Mouse (Mus musculus) CH12.LX (cell line): ENCODE data around the gene Neurl1b. TPM values are rescaled to one million over a fixed set of nuclear protein-coding genes. Genes with fewer than 3 reads are reported as not detected.

ENCODE experiments used
- DNase-seq: peaks from one replicate; pipeline ENCODE4 v3.0.0-alpha.2; 2013; ENCODE audit errors: extremely low read depth
- H3K27ac ChIP-seq: 2 replicates; pipeline ENCODE4 v1.5.1; 2012; ENCODE audit warnings: low read depth, mild to moderate bottlenecking, control low read depth, moderate library complexity; ENCODE audit not compliant: insufficient read depth
- H3K27me3 ChIP-seq: replicated peaks from 2 replicates; pipeline ENCODE3; 2012; ENCODE audit warnings: inconsistent platforms
- H3K36me3 ChIP-seq, 2 experiments: replicated peaks in 1 of 2; 2 replicates each; pipeline versions ENCODE3 to v1.6.1; 2012; ENCODE audit warnings: inconsistent platforms in 1 of 2, low read length in 1 of 2, mild to moderate bottlenecking in 1 of 2, mixed read lengths in 1 of 2, moderate library complexity in 1 of 2; ENCODE audit not compliant: control insufficient read depth in 1 of 2, insufficient read depth in 1 of 2
- H3K4me1 ChIP-seq, 2 experiments: 2 replicates each; pipeline ENCODE4 v1.6.1; 2012; ENCODE audit warnings: inconsistent platforms in 1 of 2, moderate library complexity in 1 of 2; ENCODE audit not compliant: insufficient read depth in 2 of 2, control insufficient read depth in 1 of 2
- H3K4me2 ChIP-seq: 2 replicates; pipeline ENCODE4 v1.6.1; 2012; ENCODE audit warnings: low read depth, mild to moderate bottlenecking, control low read depth; ENCODE audit not compliant: poor library complexity, insufficient read depth, severe bottlenecking
- H3K4me3 ChIP-seq, 3 experiments: fragments of 150-350 bp in 1 of 3; sonication (generic) in 1 of 3; replicated peaks in 1 of 3; 2 replicates each; pipeline versions ENCODE3 to v1.5.1; 2011 to 2012; ENCODE audit warnings: low read depth in 2 of 3, low read length in 2 of 3, mild to moderate bottlenecking in 2 of 3, moderate library complexity in 2 of 3, control low read depth in 1 of 3, improper control_type of control experiment in 1 of 3, inconsistent platforms in 1 of 3, mixed read lengths in 1 of 3; ENCODE audit not compliant: poor library complexity in 1 of 3
- H3K79me2 ChIP-seq: replicated peaks from 2 replicates; pipeline ENCODE4 v1.6.1; 2012; ENCODE audit warnings: mild to moderate bottlenecking, moderate library complexity; ENCODE audit not compliant: control insufficient read depth, poor library complexity, insufficient read depth, severe bottlenecking; ENCODE audit errors: extremely low read depth
- H3K9ac ChIP-seq: 2 replicates; pipeline ENCODE4 v1.6.1; 2012; ENCODE audit warnings: low read depth, mild to moderate bottlenecking, control low read depth, moderate library complexity; ENCODE audit not compliant: insufficient read depth
- H3K9me3 ChIP-seq: replicated peaks from 2 replicates; pipeline ENCODE3; 2012; ENCODE audit warnings: low read length, inconsistent platforms, mixed read lengths
- CTCF ChIP-seq, 2 experiments: IDR thresholded peaks in 1 of 2; conservative IDR thresholded peaks in 1 of 2; 2 replicates each; pipeline ENCODE4 v1.5.1; 2011 to 2012; ENCODE audit warnings: low read depth in 2 of 2, low read length in 2 of 2, improper control_type of control experiment in 1 of 2, inconsistent platforms in 1 of 2, mild to moderate bottlenecking in 1 of 2, moderate library complexity in 1 of 2
- ELF1 ChIP-seq: IDR thresholded peaks from 2 replicates; pipeline ENCODE4 v1.6.1; 2014; ENCODE audit warnings: low read depth, mild to moderate bottlenecking, inconsistent platforms, low read length, improper control_type of control experiment
- HCFC1 ChIP-seq: IDR thresholded peaks from 2 replicates; pipeline ENCODE4 v1.6.1; 2012; ENCODE audit warnings: low read depth, mild to moderate bottlenecking, inconsistent platforms, low read length, improper control_type of control experiment
- JUN ChIP-seq: IDR thresholded peaks from 2 replicates; pipeline ENCODE4 v1.6.1; 2011; ENCODE audit warnings: low read depth, mild to moderate bottlenecking, low read length, improper control_type of control experiment, moderate library complexity; ENCODE audit not compliant: insufficient read depth
- KAT2A ChIP-seq: IDR thresholded peaks from 2 replicates; pipeline ENCODE4 v1.6.1; 2012; ENCODE audit warnings: low read length, improper control_type of control experiment, inconsistent platforms; ENCODE audit not compliant: insufficient replicate concordance
- MAZ ChIP-seq: IDR thresholded peaks from 2 replicates; pipeline ENCODE4 v1.6.1; 2012; ENCODE audit warnings: low read depth, mild to moderate bottlenecking, inconsistent platforms, low read length, improper control_type of control experiment, moderate library complexity
- MXI1 ChIP-seq: IDR thresholded peaks from 2 replicates; pipeline ENCODE4 v1.6.1; 2011; ENCODE audit warnings: mild to moderate bottlenecking, low read depth, low read length, improper control_type of control experiment
- NELFE ChIP-seq: IDR thresholded peaks from 2 replicates; pipeline ENCODE4 v1.6.1; 2011; ENCODE audit warnings: low read depth, low read length, improper control_type of control experiment
- PAX5 ChIP-seq: IDR thresholded peaks from 2 replicates; pipeline ENCODE4 v1.6.1; 2012; ENCODE audit warnings: low read length, inconsistent platforms, mixed read lengths
- POLR2A ChIP-seq: IDR thresholded peaks from 2 replicates; pipeline ENCODE4 v1.6.1; 2011; ENCODE audit warnings: low read depth, mild to moderate bottlenecking, improper control_type of control experiment, low read length
- SIN3A ChIP-seq: IDR thresholded peaks from 2 replicates; pipeline ENCODE4 v1.6.1; 2012; ENCODE audit warnings: low read length, improper control_type of control experiment, inconsistent platforms
- TBP ChIP-seq: conservative IDR thresholded peaks from 2 replicates; pipeline ENCODE4 v1.6.1; 2011; ENCODE audit warnings: low read depth, low read length, improper control_type of control experiment
- TCF12 ChIP-seq: IDR thresholded peaks from 2 replicates; pipeline ENCODE4 v1.6.1; 2014; ENCODE audit warnings: low read depth, mild to moderate bottlenecking, inconsistent platforms, low read length, improper control_type of control experiment
- ZC3H11A ChIP-seq: IDR thresholded peaks from 2 replicates; pipeline ENCODE4 v1.6.1; 2012; ENCODE audit warnings: low read depth, mild to moderate bottlenecking, inconsistent platforms, low read length, improper control_type of control experiment
- ZMIZ1 ChIP-seq: IDR thresholded peaks from 2 replicates; pipeline ENCODE4 v1.6.1; 2012; ENCODE audit warnings: low read depth, mild to moderate bottlenecking, inconsistent platforms, low read length, improper control_type of control experiment
- dilution Hi-C: fragments of 300-500 bp; cut with MboI; formaldehyde crosslinking; loops from 2 replicates; pipeline ENCODE4 v1.14.3; 2020; ENCODE audit warnings: low sequenced_read_pairs; ENCODE audit not compliant: extremely low pct_unique_long_range_greater_than_20kb, extremely low pct_ligation_motif_present
- in situ Hi-C: fragments of 300-500 bp; cut with MboI; formaldehyde crosslinking; loops from 3 replicates; pipeline ENCODE4 v1.14.3; 2019; ENCODE audit warnings: low sequenced_read_pairs, low pct_ligation_motif_present, low pct_unique_long_range_greater_than_20kb, mixed read lengths
- polyA plus RNA-seq: library from polyadenylated mRNA; unstranded; fragments of >175 nt; gene quantifications from 2 replicates; pipeline ENCODE4 v1.2.1, GENCODE M21; 2012; ENCODE audit warnings: low read depth; ENCODE audit not compliant: insufficient read length
- total RNA-seq, 2 experiments: library from RNA; depleted of rRNA; stranded (reverse); fragments of 300-350 nt in 1 of 2; fragments of >200 nt in 1 of 2; gene quantifications; 2 replicates each; pipeline ENCODE4 v1.2.3; 2012 to 2014

Gene Neurl1b
- total and polyA plus RNA-seq, 3 experiments = 0.25 TPM; not detected in 2

DNA sequence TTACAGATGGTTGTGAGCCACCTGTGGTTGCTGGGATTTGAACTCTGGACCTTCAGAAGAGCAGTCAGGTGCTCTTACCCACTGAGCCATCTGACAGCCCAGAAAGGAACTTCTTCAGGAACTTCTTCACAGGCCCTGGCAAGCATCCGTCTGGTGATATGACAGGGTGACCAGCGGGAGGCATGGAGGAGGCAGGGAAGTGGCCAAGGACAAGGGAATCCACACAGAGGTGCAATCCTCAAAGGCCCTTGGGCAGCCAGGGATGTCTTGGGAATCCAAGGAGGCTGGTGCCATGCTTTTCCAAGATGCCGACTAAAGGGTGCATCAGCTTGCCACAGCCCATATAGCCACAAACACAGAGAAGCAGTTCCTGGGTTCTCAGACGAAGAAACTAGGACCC lies 53.0 kb downstream of the Neurl1b start:
- dilution Hi-C loops (no loop called here), in situ Hi-C loops (no loop called here)
- H3K27me3 ChIP-seq = peaks cover 14% of the 10 kb centered on the region
- H3K36me3 ChIP-seq = no peaks in the 10 kb centered on the region
- H3K9me3 ChIP-seq = no peaks in the 10 kb centered on the region
- TF ChIP-seq ZC3H11A (no peak), MAZ (no peak), POLR2A (no peak), TBP (no peak), CTCF (conservative IDR thresholded peaks at IDR 0.05 in 1 of 2, IDR thresholded peaks at IDR 0.05 in 1 of 2; ENCODE audit: low read depth in 2 of 2, low read length in 2 of 2) (no peak), JUN (no peak), NELFE (no peak), KAT2A (no peak), MXI1 (no peak), HCFC1 (no peak), ZMIZ1 (no peak), PAX5 (no peak)
- no peaks in the 10 kb centered on the region for H3K79me2 ChIP-seq
- no peak overlapping the region for H3K4me2 ChIP-seq
- no peak for DNase-seq
- no peak overlapping the region for H3K9ac ChIP-seq
- no peak overlapping the region for H3K27ac ChIP-seq
- no peak overlapping the region for H3K4me3 ChIP-seq
- H3K4me1 ChIP-seq = peaks cover 2% of the 10 kb centered on the region in 2 experiments; a peak in 2 of 4 replicates

DNA sequence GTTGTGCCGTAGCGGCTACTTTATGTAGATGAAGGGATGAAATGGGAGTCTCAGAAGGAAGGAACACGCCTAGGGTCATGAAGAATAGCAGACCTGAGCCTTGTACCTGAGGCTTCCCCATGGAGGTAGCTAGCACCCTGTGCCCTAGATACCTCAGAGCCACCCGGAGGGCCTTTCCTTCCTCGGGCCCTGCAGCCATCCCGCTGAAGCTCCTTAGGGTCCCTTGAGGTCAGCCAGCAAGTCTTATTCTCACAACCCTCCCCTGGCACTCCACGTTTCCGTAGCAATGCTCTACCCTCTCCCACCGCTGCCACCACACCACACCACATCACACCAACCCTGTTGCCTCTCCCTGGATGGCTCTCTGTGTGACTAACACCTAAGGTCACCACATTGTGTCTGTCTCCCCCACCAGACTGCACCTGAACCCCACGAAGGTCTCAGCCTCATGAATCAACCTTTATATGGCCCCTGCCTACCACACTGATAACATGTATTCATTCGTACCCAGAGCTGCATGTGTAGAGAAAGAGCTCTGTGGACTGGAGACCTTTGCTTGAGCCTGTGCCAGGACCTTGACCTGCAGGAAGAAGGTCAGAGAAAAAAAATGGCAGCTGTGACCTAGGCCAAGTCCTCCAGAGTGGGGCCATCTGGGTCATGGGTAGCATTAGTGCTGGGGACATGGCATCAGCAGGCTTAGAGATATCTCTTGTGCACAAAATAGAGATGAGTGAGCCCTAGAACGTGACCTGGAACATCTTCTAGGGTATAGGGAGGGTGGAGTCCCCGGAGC lies 53.7 kb downstream of the Neurl1b start:
- Histone ChIP-seq H3K4me3 (no peak overlapping the region), H3K79me2 (no peaks in the 10 kb centered on the region), H3K9me3 (no peaks in the 10 kb centered on the region), H3K27me3 (peaks cover 13% of the 10 kb centered on the region), H3K4me1 (peaks cover 0 to 2% of the 10 kb centered on the region in 2 experiments; a peak in 1 of 4 replicates), H3K36me3 (no peaks in the 10 kb centered on the region), H3K4me2 (no peak overlapping the region)
- in situ Hi-C loops = no loop called here
- dilution Hi-C loops = no loop called here
- TF ChIP-seq SIN3A (no peak), TCF12 (no peak), ELF1 (no peak)
- TF ChIP-seq, all 38 proteins: peak for 0
- no peak overlapping the region for H3K27ac ChIP-seq
- no peak for DNase-seq
- H3K9ac ChIP-seq = no peak overlapping the region
